Mouse (Mus musculus) neural tube, embryonic 13.5 days (tissue): ENCODE results near the gene Clip4. TPM values are rescaled to one million over a fixed set of nuclear protein-coding genes. Genes with fewer than 3 reads are reported as not detected.

Source experiments
- ATAC-seq: fragments of 200-750 bp; cut with Nextera tagmentation; 2 replicates; pipeline ENCODE4 v1.8.0; 2017; ENCODE audit warnings: low read depth, mild to moderate bottlenecking, moderate TSS enrichment, moderate library complexity
- H3K27ac ChIP-seq: fragments of 300-500 bp; sonication (generic); replicated peaks from 2 replicates; pipeline ENCODE4 v1.5.1; 2015; ENCODE audit warnings: moderate library complexity, mild to moderate bottlenecking, inconsistent platforms
- H3K27me3 ChIP-seq: fragments of 300-500 bp; sonication (generic); 2 replicates; pipeline ENCODE4 v1.6.1; 2015; ENCODE audit warnings: mild to moderate bottlenecking, inconsistent platforms
- H3K36me3 ChIP-seq: fragments of 300-500 bp; sonication (generic); 2 replicates; pipeline ENCODE4 v1.6.1; 2015; ENCODE audit warnings: mild to moderate bottlenecking, inconsistent platforms
- H3K4me1 ChIP-seq: fragments of 300-500 bp; sonication (generic); replicated peaks from 2 replicates; pipeline ENCODE4 v1.6.1; 2015; ENCODE audit warnings: inconsistent platforms
- H3K4me2 ChIP-seq: fragments of 300-500 bp; sonication (generic); 2 replicates; pipeline ENCODE4 v1.6.1; 2015; ENCODE audit warnings: inconsistent platforms, mild to moderate bottlenecking, moderate library complexity
- H3K4me3 ChIP-seq: fragments of 300-500 bp; sonication (generic); 2 replicates; pipeline ENCODE4 v1.5.1; 2015; ENCODE audit warnings: mild to moderate bottlenecking, inconsistent platforms
- H3K9ac ChIP-seq: fragments of 300-500 bp; sonication (generic); 2 replicates; pipeline ENCODE4 v1.6.1; 2015; ENCODE audit warnings: moderate library complexity, mild to moderate bottlenecking, inconsistent platforms
- H3K9me3 ChIP-seq: fragments of 300-500 bp; sonication (generic); 2 replicates; pipeline ENCODE4 v1.6.1; 2016; ENCODE audit warnings: inconsistent platforms
- WGBS: fragments of 180-500 bp; shearing (Covaris S2); methylation state at CpG from one replicate; pipeline ENCODE4 v1.1.7; 2015; 5-methylcytosine and 5-hydroxymethylcytosine counted together
- polyA plus RNA-seq: library from polyadenylated mRNA; unstranded; fragments of >200 nt; fragmentation: Nextera tagmentation; extraction: Ambion mirVana; gene quantifications from 2 replicates; pipeline ENCODE4 v1.2.1, GENCODE M21; 2015

The Clip4 gene
- polyA plus RNA-seq, 1 experiment from 2014 or later, result 11.3 TPM

GRCm38 (mm10) chr17:71770696-71771095 is 2.4 kb downstream of the Clip4 start:
- Histone ChIP-seq H3K27me3 (no peaks in the 10 kb centered on the region), H3K4me3 (no peak overlapping the region), H3K36me3 (no peaks in the 10 kb centered on the region), H3K4me1 (peaks cover 9% of the 10 kb centered on the region), H3K27ac (no peak overlapping the region), H3K9ac (no peak overlapping the region), H3K4me2 (no peak overlapping the region), H3K9me3 (no peaks in the 10 kb centered on the region)
- WGBS, result 90% methylated on average over 3 of the region's 3 CpGs
- no peak for ATAC-seq

GRCm38 (mm10) chr17:71774173-71774572 is 5.9 kb downstream of the Clip4 start:
- ATAC-seq, result no peak
- H3K4me3 ChIP-seq, result no peak overlapping the region
- H3K9me3 ChIP-seq, result 0 out of 2 replicates have a peak, but pooled peaks cover 4% of the 10 kb centered on the region
- 75% methylated on average over 4 of the region's 4 CpGs for WGBS
- peaks cover 8% of the 10 kb centered on the region for H3K4me1 ChIP-seq
- H3K27ac ChIP-seq, result no peak overlapping the region
- no peaks in the 10 kb centered on the region for H3K27me3 ChIP-seq
- H3K9ac ChIP-seq, result no peak overlapping the region
- H3K4me2 ChIP-seq, result no peak overlapping the region
- H3K36me3 ChIP-seq, result no peaks in the 10 kb centered on the region

DNA sequence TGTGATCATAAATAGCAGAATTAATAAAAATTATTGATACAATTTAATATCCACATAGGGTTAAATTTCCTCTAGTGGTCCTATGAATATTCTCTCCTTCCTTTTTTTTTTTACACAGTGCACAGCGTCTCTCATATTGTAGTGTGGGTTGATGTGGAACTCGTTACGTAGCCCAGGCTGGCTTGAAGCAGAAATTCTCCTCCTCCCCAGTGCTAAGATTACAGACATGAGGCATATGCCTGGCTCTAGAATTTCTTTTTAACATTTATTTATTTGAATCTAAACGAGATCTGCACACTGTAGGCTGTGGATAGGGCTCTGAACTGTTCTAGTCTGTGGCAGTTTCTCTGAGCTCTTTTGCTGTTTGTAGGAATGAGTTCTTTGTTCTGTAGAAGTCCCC is 7.0 kb downstream of the Clip4 start:
- Histone ChIP-seq H3K27ac (no peak overlapping the region), H3K4me2 (no peak overlapping the region), H3K9me3 (0 out of 2 replicates have a peak, but pooled peaks cover 4% of the 10 kb centered on the region), H3K4me1 (no peaks in the 10 kb centered on the region), H3K36me3 (no peaks in the 10 kb centered on the region), H3K27me3 (no peaks in the 10 kb centered on the region), H3K4me3 (no peak overlapping the region), H3K9ac (no peak overlapping the region)
- ATAC-seq, result no peak
- WGBS, result 82% methylated on average over 4 of the region's 4 CpGs

GRCm38 (mm10) chr17:71778696-71779095 is 10.4 kb downstream of the Clip4 start:
- ATAC-seq, result no peak
- Histone ChIP-seq H3K9me3 (0 out of 2 replicates have a peak, but pooled peaks cover 4% of the 10 kb centered on the region), H3K4me3 (no peak overlapping the region), H3K36me3 (no peaks in the 10 kb centered on the region), H3K27ac (no peak overlapping the region), H3K4me1 (peaks cover 16% of the 10 kb centered on the region), H3K9ac (no peak overlapping the region), H3K27me3 (peaks cover 9% of the 10 kb centered on the region; the same call in 1 of the 2 replicates), H3K4me2 (no peak overlapping the region)
- WGBS, result 80% methylated on average over 3 of the region's 3 CpGs

- Histone ChIP-seq H3K9ac (no peak overlapping the region), H3K4me1 (peaks cover 31% of the 10 kb centered on the region), H3K9me3 (0 out of 2 replicates have a peak, but pooled peaks cover 4% of the 10 kb centered on the region), H3K27ac (no peak overlapping the region), H3K36me3 (no peaks in the 10 kb centered on the region), H3K27me3 (peaks cover 9% of the 10 kb centered on the region; the same call in 1 of the 2 replicates), H3K4me3 (no peak overlapping the region), H3K4me2 (no peak overlapping the region)
- ATAC-seq, result no peak
- 81% methylated on average over 2 of the region's 2 CpGs for WGBS
Observed at GRCm38 (mm10) chr17:71780490-71780889, 12.2 kb downstream of the Clip4 start.

- Histone ChIP-seq H3K9ac (no peak overlapping the region), H3K36me3 (no peaks in the 10 kb centered on the region), H3K4me2 (no peak overlapping the region), H3K27ac (no peak overlapping the region), H3K4me3 (no peak overlapping the region), H3K9me3 (0 out of 2 replicates have a peak, but pooled peaks cover 4% of the 10 kb centered on the region), H3K27me3 (peaks cover 9% of the 10 kb centered on the region; the same call in 1 of the 2 replicates), H3K4me1 (peaks cover 32% of the 10 kb centered on the region)
- ATAC-seq, result no peak
- 90% methylated on average over 4 of the region's 4 CpGs for WGBS
Observed at GRCm38 (mm10) chr17:71780945-71781344, 12.7 kb downstream of the Clip4 start.

DNA sequence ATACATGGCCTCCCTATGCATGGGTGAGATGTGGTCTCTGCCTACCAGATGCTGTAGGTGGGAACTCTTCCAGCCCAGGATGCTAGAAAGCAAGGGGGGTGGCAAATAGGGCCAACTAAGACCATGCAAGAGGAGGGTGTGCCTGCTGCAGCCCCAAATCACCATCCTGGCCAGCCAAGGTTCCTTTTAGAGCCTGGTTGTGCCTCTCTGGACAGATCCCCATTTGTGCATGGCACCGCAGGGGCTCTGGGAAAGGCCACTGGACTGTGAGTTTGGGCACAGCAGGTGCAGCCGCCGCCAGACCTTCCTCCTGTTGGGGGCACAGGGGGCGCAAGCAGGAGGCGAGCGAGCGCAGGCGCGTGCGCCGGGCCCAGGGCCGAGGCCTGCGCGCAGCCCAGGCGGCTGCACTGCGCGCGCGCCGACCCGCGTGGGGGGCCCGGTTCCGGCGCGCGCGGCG is 14.0 kb downstream of the Clip4 start:
- Histone ChIP-seq H3K36me3 (no peaks in the 10 kb centered on the region), H3K27me3 (peaks cover 9% of the 10 kb centered on the region; the same call in 1 of the 2 replicates), H3K9me3 (0 out of 2 replicates have a peak, but pooled peaks cover 4% of the 10 kb centered on the region), H3K4me3 (peak overlapping the region; percentile 86), H3K9ac (peak overlapping the region; percentile 94), H3K4me2 (peak overlapping the region; percentile 80), H3K4me1 (peaks cover 32% of the 10 kb centered on the region), H3K27ac (peak overlapping the region; percentile 75)
- peak; percentile 94 for ATAC-seq
- WGBS, result under 1% methylated on average over 29 of the region's 29 CpGs

DNA sequence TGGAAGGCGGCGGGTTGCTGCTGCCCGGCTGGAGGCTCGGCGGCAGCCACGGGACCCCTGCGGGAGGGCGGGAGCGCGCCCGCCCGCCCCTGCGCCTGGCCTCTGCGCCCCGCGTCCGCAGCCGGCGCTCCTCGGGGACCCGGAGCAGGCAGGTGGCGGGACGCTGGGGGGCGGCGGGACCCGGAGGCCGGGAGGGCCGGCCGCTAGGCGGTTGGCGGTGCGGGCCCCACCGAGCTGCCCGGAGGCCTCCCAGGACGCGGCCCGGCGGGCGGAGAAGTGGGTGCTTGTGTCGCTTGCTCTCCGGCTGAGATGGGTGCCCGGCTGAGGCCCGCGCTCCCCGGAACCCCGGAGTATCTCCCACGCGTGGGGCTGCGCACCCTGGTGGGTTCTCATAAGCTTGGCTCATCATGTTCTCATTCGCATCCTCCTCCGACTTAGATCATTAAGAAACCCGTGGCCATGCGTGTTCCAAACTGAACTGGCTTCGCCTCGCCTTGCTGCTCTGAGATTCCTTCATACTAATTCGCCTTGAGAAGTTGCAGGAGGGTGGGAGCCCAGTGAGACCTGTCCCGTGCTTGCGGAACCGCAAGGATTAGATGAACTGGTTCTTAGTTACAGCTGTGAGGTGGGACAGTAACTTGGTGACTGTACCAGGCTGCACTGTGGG is 14.6 kb downstream of the Clip4 start:
- Histone ChIP-seq H3K9me3 (0 out of 2 replicates have a peak, but pooled peaks cover 4% of the 10 kb centered on the region), H3K36me3 (no peaks in the 10 kb centered on the region), H3K4me1 (peaks cover 32% of the 10 kb centered on the region), H3K27me3 (peaks cover 9% of the 10 kb centered on the region; the same call in 1 of the 2 replicates), H3K9ac (peak overlapping the region; percentile 94), H3K4me2 (peak overlapping the region; percentile 80), H3K27ac (peak overlapping the region; percentile 75), H3K4me3 (peak overlapping the region; percentile 86)
- WGBS, result under 1% methylated on average over 55 of the region's 59 CpGs
- ATAC-seq, result peak; percentile 79

- Histone ChIP-seq H3K27me3 (peaks cover 9% of the 10 kb centered on the region; the same call in 1 of the 2 replicates), H3K4me1 (peaks cover 32% of the 10 kb centered on the region), H3K4me3 (peak overlapping the region; percentile 86), H3K27ac (peak overlapping the region; percentile 75; the same call in 1 of the 2 replicates), H3K4me2 (peak overlapping the region; percentile 80), H3K9ac (peak overlapping the region; percentile 94), H3K9me3 (peaks cover 5% of the 10 kb centered on the region; the same call in 1 of the 2 replicates), H3K36me3 (no peaks in the 10 kb centered on the region)
- ATAC-seq, result no peak
- 10% methylated on average over 10 of the region's 10 CpGs for WGBS
Observed at GRCm38 (mm10) chr17:71783366-71783735, 15.1 kb downstream of the Clip4 start.

GRCm38 (mm10) chr17:71786456-71786855 is 18.2 kb downstream of the Clip4 start:
- H3K36me3 ChIP-seq, result peaks cover 15% of the 10 kb centered on the region; the same call in 1 of the 2 replicates
- H3K4me1 ChIP-seq, result peaks cover 32% of the 10 kb centered on the region
- H3K4me3 ChIP-seq, result no peak overlapping the region
- H3K9me3 ChIP-seq, result peaks cover 6% of the 10 kb centered on the region; the same call in 1 of the 2 replicates
- H3K9ac ChIP-seq, result no peak overlapping the region
- no peak for ATAC-seq
- H3K27me3 ChIP-seq, result 0 out of 2 replicates have a peak, but pooled peaks cover 3% of the 10 kb centered on the region
- H3K27ac ChIP-seq, result no peak overlapping the region
- H3K4me2 ChIP-seq, result no peak overlapping the region

DNA sequence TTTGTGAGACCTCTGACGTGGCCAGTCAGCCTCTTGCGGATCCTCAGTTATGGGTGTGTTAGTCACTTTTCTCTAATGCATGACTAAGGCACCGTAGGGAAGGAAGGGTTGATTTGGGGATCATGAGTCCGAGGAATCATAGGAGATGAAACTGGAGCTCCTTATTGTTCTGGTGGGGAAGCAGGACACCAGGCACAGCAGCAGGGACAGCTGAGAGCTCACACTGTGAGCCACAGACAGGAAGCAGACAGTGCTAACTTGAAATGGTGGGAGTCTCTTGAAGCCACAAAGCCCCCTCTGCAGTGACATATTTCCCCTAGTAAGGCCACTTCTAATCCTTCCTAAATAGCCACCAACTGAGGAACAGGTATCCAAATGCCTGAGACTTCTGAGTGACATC is 22.8 kb downstream of the Clip4 start:
- no peak for ATAC-seq
- Histone ChIP-seq H3K9me3 (peaks cover 6% of the 10 kb centered on the region; the same call in 1 of the 2 replicates), H3K27me3 (no peaks in the 10 kb centered on the region), H3K4me3 (no peak overlapping the region), H3K9ac (no peak overlapping the region), H3K4me2 (no peak overlapping the region), H3K27ac (no peak overlapping the region), H3K36me3 (peaks cover 47% of the 10 kb centered on the region), H3K4me1 (no peaks in the 10 kb centered on the region)
- WGBS, result 90% methylated on average over 4 of the region's 4 CpGs

DNA sequence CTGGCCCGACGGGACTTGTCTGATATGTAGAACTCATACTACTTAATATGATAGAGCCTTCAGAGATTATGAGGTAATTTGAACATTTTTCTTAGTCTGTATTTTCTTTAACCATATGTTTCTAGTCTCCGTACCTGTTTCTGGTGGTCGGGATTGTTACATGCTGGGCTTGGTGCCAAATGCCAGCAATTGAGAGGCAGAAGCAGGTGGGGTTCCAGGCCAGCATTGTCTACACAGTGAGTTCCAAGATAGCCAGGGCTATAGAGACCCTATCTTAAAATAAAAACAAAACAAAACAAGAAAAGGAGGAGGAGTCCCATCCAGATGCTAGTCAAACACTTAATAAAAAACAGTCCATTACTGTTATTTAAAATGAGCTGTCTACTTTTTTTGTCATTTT is 23.3 kb downstream of the Clip4 start:
- Histone ChIP-seq H3K9ac (no peak overlapping the region), H3K4me1 (no peaks in the 10 kb centered on the region), H3K4me3 (no peak overlapping the region), H3K27ac (no peak overlapping the region), H3K9me3 (peaks cover 6% of the 10 kb centered on the region; the same call in 1 of the 2 replicates), H3K36me3 (peaks cover 47% of the 10 kb centered on the region), H3K27me3 (no peaks in the 10 kb centered on the region), H3K4me2 (no peak overlapping the region)
- no peak for ATAC-seq
- WGBS, result 84% methylated on average over 4 of the region's 4 CpGs
